Mouse (Mus musculus) embryonic stem cell, embryonic (primary cell): ENCODE measurements around the gene Axdnd1.
"Not testable (repeated sequence)": the region's sequence is repeated elsewhere in the genome, so short reads cannot be mapped to it uniquely, and the experiment has no call there.

Experiments
- CTCF ChIA-PET, 4 experiments: fragments of 300-600 bp in 2 of 4; fragments of 350-600 bp in 2 of 4; sonication (Branson Sonifier 250); formaldehyde crosslinking; loops; one replicate each; lab custom pipeline; 2022; ENCODE audit warnings: inconsistent platforms in 2 of 4; lab: Charles Lee
- POLR2A ChIA-PET, 4 experiments: fragments of 300-600 bp in 2 of 4; fragments of 350-600 bp in 2 of 4; sonication (Branson Sonifier 250); formaldehyde crosslinking; loops; one replicate each; lab custom pipeline; 2022; ENCODE audit warnings: antibody characterized with exemption in 4 of 4, inconsistent platforms in 1 of 4; lab: Charles Lee

Axdnd1 gene

DNA sequence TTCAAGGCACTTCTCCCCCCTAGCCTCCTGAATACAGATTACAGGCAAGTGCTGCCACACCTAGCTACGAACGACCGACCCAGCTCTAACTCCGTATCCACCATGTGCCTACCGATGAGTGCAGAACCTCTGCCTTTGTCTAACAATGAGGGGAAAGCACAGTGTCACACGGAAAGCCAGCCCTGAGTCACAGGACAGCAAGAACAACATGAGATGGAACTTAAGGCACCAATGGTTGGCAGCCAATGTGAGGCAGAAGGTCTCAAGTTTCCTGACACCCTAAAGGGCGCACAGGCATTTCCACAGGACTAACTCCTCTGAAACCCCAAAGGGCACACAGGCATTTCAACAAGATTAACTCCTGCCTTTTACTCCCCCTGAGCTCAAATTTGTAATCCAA, 28.1 kb upstream of the Axdnd1 start:
- ChIA-PET CTCF (no interaction called here), POLR2A (interaction anchor here in 1 of 4 experiments (1.4 kb wide), 1 partner anchor 8 kb away, joined by 5 read pairs; no protein-coding TSS in a partner anchor)

DNA sequence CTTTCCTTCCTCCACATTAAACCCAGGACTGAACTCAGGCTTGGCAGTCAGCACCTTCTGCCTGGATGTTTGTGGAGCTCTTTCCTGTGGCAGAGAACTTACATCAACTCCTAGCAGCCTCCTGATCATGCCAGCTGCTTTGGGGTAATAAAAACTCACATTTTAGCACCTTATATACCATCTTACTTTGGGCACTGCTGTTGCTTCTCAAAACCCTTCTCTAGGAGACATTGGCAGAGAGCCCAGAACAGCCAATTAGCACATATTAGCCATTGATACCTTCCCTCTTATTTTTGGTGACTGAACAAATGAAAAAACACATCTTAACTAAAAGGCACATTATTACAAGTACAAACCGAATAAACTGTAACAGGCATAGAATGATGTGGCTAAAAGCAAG, 24.1 kb upstream of the Axdnd1 start:
- ChIA-PET POLR2A (interaction anchor here in 1 of 4 experiments (0.7 kb wide), 1 partner anchor 281 kb away, joined by 4 read pairs; no protein-coding TSS in a partner anchor), CTCF (no interaction called here)

DNA sequence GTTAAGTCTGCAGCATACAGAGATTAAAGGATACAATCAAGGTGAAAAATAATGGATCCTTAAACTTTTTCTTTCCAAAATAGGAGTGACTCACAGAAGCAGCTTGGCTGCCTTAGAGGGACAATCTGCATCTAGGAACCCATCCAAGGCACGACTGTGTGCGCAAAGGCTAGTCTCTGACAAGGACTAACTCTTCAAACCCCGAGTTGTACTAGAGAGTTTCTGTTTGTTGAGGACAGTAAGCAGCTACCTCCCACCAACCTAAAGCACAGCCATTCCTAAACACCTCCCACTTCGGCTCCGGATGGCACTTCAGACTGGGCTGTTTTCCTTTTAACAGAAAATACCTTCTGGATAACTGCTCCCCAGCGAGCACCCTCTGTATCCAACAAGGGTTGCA, 21.8 kb upstream of the Axdnd1 start:
- POLR2A ChIA-PET: interaction anchor here in 1 of 4 experiments (1.3 kb wide), 1 partner anchor 12 kb away, joined by 5 read pairs; no protein-coding TSS in a partner anchor
- CTCF ChIA-PET: interaction anchor here in 1 of 4 experiments (0.8 kb wide), 1 partner anchor 214 kb away, joined by 3 read pairs; no protein-coding TSS in a partner anchor

DNA sequence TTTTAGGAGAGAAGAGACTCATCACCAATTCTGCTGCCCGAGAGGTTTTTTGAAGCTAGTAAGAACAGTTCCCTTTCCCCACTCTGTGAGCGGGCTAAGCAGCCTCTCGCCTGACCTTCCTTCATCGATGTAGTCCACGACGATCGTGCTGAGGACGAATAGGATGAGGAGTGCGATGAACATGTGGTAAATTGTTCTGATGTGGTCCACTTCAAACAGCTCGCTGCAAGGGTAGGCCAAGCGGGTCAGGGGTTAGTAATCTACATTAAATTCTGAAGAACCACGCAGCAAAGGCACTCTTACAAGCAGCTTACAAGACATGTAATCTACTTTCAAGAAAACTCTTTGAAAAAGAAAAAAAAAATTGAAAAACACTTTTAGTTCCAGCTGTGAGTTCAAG, 21.3 kb upstream of the Axdnd1 start:
- ChIA-PET CTCF (interaction anchor here in 1 of 4 experiments (0.8 kb wide), 1 partner anchor 213 kb away, joined by 3 read pairs; no protein-coding TSS in a partner anchor), POLR2A (interaction anchor here in 1 of 4 experiments (1.3 kb wide), 1 partner anchor 12 kb away, joined by 5 read pairs; no protein-coding TSS in a partner anchor)

DNA sequence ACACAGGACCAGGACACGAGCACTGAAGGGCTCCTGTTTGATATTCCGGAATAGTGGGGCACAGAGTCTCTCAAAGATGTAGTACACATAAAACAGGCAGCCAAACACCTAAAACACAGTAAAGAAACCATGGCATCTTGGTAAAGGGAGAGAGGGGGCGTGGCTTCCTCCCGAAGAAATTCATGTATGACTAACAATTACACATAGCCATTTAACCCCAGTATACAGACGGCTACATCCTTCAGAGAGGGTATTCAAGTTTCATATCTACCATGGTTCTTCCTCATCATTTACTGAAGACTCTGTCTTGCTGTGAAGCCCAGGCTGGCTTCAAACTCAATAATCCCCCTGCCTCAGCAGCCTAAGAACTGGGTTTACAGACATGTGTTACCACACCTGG, 16.8 kb upstream of the Axdnd1 start:
- POLR2A ChIA-PET: interaction anchor here in 1 of 4 experiments (0.6 kb wide), 1 partner anchor 13 kb away, joined by 3 read pairs; no protein-coding TSS in a partner anchor

DNA sequence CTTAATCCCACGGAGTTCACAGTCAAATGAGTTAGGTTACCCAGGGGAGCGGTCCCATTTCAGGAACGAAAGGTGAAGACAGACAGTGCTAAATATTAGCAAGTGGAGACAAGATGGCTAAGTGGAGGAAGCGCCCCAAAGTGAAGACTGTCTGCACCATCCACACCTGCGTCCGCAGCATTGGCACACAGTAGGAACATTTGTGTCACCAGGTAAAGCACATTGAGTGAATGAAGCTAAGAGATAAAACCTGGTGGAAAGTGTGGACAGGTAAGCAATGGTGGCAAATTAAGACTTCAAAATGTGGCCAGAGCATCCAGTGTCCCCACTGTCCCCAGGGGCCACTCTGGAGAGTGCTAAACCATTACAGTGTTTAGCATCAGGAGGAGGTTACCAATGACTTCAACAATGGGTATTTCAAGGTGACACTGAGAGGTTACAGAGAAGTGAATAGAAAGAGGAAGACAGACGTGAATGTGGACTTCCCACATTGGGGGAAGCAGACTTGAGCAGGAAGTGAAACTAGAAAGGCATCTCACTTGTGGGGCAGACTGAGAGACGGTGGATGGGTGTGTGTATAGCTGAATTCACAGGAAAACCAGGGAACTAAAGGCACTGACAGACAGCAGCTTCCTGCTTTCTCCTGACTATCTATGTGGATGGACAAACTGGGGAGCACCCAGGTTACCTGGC, 16.2 kb upstream of the Axdnd1 start:
- ChIA-PET POLR2A (interaction anchor here in 1 of 4 experiments (0.6 kb wide), 1 partner anchor 12 kb away, joined by 3 read pairs; no protein-coding TSS in a partner anchor), CTCF (no interaction called here)

More for the DNA sequence above, 16.8 kb upstream of the Axdnd1 start:
- CTCF ChIA-PET: no interaction called here

DNA sequence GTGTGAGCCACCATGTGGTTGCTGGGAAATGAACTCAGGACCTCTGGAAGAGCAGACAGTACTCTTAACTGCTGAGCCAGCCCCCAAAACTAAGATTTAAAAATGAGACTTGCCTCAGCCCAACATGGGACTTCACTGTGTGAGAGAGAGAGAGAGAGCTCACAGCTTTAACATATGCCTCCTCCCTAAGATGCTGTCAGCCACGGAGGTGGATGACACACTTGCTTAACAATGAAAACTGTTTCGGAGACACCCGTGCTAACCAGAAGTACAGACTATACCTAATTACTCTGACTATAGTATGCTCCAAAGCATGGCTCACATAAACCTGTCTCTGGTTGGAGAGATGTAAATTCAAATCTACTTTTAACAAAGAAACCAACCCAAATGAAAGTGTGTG, 12.5 kb upstream of the Axdnd1 start:
- ChIA-PET POLR2A (no interaction called here), CTCF (interaction anchor here in 1 of 4 experiments (0.6 kb wide), 1 partner anchor 1024 kb away, joined by 3 read pairs; no protein-coding TSS in a partner anchor)

DNA sequence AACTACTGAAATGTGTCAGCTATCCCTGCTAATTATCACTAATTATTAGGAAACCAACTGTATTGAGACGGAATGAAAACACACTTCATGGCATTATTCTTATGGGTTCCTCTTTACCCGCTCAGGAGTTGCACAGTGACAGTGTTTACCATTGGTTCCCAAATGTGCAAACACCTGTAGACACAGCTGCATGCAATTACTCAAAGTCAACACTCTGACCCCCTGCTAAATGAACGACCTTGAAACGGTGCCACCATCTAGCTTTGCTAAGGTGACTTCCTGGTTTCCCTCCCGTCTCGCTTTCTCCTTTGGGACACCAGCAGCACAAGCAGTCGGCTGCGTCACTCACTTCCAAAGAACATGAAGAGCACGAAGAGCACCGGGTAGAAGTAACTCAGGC, 11.5 kb upstream of the Axdnd1 start:
- ChIA-PET POLR2A (no interaction called here), CTCF (no interaction called here)

DNA sequence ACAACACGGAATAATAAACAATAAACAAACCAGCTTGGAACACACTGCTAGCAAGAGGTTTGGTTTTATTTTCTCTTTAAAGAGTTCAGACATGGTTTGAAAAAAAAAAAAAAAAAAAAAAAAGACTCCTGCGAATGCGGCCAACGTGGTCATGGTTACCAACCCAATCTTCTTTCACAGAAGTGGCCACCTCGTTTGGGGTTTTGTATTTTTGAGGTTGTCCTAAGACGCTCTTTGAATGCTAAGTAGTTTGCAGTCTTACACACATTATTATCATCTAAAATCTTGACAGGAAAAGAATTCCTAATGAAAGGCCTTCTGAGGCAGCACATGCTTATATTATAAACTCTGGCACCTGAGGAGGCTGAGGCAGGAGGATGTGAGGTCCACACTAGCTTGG, 7.5 kb upstream of the Axdnd1 start:
- CTCF ChIA-PET: interaction anchor here in 1 of 4 experiments (0.6 to 0.9 kb wide), 2 partner anchors 165 to 197 kb away, joined by 3 to 4 read pairs; no protein-coding TSS in a partner anchor
- POLR2A ChIA-PET: no interaction called here

DNA sequence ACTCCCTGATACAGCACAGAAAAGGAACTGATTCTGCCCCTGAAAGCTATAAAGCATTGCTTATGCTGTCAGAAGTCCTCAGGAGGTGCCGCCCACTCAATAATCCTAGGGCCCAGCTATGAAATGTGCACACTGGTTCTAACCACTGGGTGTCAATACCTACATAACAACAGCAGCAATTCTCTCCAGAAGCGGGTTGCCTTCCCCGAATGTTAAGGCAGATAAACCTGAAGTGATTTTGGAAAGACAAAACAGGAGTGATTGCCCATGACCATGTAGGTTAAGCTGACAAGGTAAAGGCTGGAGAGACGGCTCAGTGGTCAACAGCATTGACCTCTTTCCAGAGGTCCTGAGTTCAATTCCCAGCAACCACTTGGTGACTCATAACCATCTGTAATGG, 4.8 kb upstream of the Axdnd1 start:
- ChIA-PET POLR2A (interaction anchor here in 2 of 4 experiments (1.0 to 1.4 kb wide), 3 partner anchors 12 to 96 kb away, joined by 3 to 4 read pairs (median 4); no protein-coding TSS in a partner anchor), CTCF (no interaction called here)

DNA sequence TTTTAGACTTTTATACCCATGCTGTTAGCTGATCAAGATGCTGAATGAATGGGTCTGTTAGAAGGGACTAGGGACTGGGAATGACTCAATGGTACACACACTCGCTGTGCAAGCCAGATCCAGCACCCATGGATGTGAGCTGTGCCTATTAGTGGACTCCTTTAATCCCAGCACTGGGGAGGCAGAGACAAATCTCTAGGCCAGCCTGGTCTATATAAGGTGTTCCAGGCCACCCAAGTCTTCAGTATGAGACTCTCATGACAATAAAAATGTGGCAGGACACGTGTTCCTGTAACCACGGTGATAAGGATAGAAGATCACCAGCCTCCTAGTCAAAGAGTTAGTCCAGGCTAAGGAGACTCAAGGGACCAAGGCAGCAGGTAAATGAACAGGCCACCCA, 3.1 kb upstream of the Axdnd1 start:
- POLR2A ChIA-PET: no interaction called here
- CTCF ChIA-PET: no interaction called here

DNA sequence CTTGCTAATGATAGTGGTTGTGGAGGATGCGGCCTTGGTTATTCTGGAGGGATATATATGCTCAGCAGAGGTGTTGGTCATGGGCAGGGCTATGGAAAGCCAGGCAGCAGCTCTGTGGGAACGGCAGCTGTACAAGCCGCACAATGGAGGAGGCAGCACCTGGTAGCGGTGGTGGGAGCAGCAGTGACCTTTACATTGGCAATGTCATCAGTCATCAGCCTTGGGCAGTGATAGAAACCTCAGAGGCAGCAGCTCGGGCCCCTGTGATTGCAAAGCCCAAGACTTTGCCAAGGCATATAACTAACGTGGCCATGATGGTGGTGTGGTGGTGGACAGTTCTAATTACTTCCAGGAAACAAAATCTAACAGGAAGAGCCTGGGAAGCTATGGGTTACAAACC, 2.5 kb upstream of the Axdnd1 start:
- CTCF ChIA-PET: no interaction called here
- POLR2A ChIA-PET: interaction anchor here in 1 of 4 experiments (1.0 kb wide), 1 partner anchor 13 kb away, joined by 3 read pairs; no protein-coding TSS in a partner anchor

DNA sequence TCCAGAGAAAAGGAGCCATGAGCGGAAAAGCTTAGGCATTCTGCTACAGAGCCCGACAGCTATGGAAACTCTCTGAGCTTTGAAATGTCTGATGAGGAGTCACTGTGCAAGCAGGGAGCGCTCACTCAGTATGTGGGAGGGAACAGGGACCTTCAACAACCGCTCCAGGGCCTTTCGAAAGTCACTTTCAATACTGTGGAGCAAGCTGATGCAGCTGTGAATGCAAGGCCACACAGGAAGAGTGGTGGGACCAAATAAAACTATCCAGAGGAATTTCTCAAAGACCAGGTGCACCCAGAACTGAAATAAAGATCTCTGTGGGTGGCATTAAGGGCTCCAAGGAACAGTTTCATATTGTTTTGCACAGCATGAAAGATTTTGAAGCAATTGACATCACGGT, 1.9 kb upstream of the Axdnd1 start:
- CTCF ChIA-PET: interaction anchor here in 1 of 4 experiments (0.8 kb wide), 1 partner anchor 65 kb away, joined by 3 read pairs; no protein-coding TSS in a partner anchor
- POLR2A ChIA-PET: interaction anchor here in 1 of 4 experiments (1.0 kb wide), 1 partner anchor 13 kb away, joined by 3 read pairs; no protein-coding TSS in a partner anchor

DNA sequence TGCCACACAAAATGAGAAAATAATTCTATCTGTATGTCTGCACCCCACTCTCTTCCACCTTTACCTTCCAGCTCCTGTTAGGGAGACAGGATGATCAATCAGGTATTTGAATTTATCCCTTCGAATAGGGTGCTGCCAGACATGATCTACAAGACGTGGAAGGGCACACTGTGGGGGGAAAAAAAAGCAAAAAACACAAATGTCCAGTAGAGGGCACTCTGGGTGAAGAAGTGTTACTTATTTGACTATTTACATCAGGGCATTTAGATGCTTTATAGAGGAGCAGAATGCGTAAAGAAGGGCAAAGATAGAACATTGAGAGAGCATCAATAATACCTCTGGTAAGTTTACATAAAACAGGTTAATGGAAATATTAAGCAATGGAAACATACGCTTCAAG, 2.8 kb downstream of the Axdnd1 start:
- ChIA-PET POLR2A (no interaction called here), CTCF (no interaction called here)

DNA sequence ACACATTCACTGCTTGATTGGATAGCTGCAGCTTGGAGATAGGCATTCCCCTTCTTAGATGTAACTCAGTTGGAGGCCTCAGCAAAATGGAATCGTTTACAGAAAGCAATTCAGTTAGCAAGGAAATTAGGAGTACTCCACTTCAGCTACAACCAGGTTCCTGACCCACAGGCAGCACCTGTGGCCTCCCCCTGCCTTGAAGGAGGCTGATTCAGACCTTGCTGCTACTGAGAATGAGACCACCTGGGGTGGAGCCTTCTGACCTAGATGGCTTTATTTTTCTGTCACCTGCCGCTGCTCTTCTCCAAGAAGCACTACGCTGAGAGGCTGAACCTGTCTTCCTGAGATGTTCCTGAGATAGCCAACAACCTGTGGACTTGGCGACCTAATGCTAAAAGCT, 12.4 kb downstream of the Axdnd1 start:
- CTCF ChIA-PET: no interaction called here
- POLR2A ChIA-PET: no interaction called here

DNA sequence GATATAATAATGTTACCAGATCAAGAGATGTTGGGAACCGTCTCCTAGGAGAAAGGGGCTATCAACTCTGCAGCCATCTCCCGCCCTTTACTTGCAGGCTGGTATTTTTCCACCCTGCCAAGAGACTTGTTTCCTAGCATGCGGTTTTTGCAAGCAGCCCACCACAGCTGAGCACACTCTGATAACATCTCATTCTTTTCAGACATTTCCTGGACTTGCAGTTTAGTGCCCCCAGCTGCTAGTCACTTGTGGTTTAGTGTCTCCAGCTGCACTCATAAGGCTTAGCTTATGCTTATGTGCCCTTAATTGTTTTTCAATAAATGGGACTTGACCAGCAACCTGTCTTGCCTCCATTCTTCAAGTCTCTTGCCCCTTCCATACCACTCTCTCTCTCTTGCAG, 13.0 kb downstream of the Axdnd1 start:
- POLR2A ChIA-PET: no interaction called here
- CTCF ChIA-PET: no interaction called here

DNA sequence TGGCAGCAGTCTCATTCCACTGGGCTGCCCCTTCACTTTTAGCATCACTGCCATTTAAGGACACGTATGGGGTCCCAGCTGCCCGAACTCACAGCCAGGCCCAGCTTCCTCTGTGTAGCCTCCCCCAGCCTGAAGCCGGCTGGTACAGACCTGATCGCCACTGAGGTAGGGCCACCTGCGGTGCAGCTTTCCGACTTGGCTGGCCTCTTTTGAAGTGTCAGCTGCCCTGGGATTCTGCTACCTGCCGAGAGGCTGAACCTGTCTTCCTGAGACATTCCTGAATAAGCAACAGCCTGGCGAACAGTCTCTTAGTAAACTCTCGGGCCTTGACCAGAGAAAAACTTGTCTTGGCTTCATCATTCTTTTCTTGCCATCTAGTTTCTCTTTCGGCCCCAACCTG, 17.7 kb downstream of the Axdnd1 start:
- ChIA-PET POLR2A (interaction anchor here in 2 of 4 experiments (0.6 to 1.2 kb wide), 5 partner anchors 10 to 595 kb away, joined by 3 read pairs; no protein-coding TSS in a partner anchor), CTCF (no interaction called here)

DNA sequence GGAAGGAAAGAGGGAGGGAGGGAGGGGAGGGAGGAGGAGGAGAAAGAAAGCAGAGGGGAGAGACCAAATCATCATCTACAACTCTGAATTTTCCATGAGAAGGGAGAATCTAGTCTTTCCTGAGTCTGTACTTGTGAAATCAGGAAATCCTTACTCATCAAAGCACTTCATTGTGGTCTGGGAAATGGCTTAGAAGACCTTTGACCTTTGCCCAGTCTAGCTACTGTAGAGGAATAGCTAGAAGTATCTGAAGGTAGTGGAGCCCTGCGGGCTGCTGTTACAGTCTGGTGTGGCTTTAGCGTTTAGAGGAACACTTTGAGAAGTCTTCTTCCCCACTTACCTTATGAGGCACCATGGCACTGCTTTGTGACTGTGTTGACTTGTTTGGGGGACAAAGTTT, 18.5 kb downstream of the Axdnd1 start:
- CTCF ChIA-PET: no interaction called here
- POLR2A ChIA-PET: interaction anchor here in 2 of 4 experiments (0.6 to 1.2 kb wide), 2 partner anchors 9 to 46 kb away, joined by 3 read pairs; no protein-coding TSS in a partner anchor

DNA sequence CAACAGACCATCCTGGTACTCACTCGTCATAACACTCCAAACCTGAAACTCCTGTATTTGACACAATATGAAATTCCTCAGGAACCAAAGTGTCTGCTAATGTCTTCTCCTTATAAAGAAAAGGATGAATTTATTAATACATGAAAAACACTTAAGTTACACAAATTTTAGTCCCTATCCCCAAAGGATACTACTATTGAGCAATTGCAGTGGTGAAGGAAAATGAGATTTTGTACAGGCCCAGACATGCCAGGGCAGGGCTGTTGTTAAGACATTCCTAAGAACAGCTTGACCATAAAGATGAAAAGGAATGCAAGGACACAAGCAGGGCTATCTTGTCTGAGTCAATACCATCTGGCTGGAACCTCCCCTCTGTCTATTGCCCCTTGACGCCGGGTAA, 20.8 kb downstream of the Axdnd1 start:
- POLR2A ChIA-PET: not testable (repeated sequence)

DNA sequence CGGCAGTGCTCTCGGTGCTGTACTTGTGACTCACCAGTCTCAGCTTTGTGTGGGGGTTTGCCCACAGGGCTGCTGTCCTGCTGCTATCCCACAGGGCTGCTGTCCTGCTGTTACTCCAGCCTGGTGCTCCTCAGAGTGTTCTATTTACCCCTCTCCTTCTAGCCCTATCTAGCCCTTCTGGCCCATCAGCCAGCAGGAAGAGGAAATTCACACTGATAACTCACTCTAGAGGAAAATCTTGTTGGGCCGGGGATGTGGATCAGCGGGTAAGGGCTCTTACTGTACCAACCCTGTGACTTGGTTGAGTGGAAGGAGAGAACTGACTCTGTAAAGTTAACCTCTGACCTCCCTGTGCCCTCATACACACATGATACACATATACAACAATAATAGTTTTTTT, 27.8 kb downstream of the Axdnd1 start:
- ChIA-PET POLR2A (interaction anchor here in 1 of 4 experiments (1.4 kb wide), 1 partner anchor 9 kb away, joined by 3 read pairs; no protein-coding TSS in a partner anchor), CTCF (no interaction called here)

More for the DNA sequence above, 20.8 kb downstream of the Axdnd1 start:
- CTCF ChIA-PET: interaction anchor here in 2 of 4 experiments (0.5 to 0.7 kb wide), 2 partner anchors 310 to 739 kb away, joined by 3 to 4 read pairs; no protein-coding TSS in a partner anchor
